Mouse (Mus musculus): ENCODE measurements around the gene Sephs2.

DNA sequence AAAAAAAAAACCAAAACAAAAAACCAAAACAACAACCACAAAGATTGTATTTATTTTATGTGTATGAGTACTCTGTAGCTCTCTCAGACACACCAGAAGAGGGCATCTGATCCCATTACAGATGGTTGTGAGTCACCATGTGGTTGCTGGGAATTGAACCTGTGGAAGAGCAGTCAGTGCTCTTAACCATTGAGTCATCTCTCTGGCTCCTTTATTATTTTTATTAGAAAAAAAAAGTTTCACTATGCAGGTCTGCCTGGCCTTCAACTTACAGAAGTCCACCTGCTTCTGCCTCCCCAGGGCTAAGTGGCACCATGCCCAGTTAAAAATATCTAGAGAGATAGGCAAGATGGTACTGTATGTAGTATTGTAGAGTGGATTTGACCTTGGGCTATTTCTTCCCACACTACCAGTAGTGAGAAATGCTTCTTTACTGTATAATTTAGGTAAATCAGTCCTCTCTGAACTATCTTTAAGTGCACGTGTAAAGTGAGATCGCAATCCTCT is 30.4 kb downstream of the Sephs2 start:
- TF ChIP-seq CTCF (IDR thresholded peaks at IDR 0.05; ENCODE audit: control insufficient read depth, insufficient read depth, low read length) = no peak
- TF ChIP-seq POLR2A (IDR thresholded peaks at IDR 0.05; ENCODE audit: borderline replicate concordance, control insufficient read depth, low read depth, low read length) = no peak

Measured in bone marrow, adult 2 months (tissue).